Mouse (Mus musculus): Measurements from ENCODE around the gene Dock9.

Dock9 gene

GRCm38 (mm10) chr14:121527201-121527600 lies 270.4 kb downstream of the Dock9 start:
- DNase-seq (ENCODE audit: low spot score in 2 of 2), result no peak

- no peak for DNase-seq (ENCODE audit: low spot score in 2 of 2)
Measured at GRCm38 (mm10) chr14:121521709-121522108, 275.9 kb downstream of the Dock9 start.

DNA sequence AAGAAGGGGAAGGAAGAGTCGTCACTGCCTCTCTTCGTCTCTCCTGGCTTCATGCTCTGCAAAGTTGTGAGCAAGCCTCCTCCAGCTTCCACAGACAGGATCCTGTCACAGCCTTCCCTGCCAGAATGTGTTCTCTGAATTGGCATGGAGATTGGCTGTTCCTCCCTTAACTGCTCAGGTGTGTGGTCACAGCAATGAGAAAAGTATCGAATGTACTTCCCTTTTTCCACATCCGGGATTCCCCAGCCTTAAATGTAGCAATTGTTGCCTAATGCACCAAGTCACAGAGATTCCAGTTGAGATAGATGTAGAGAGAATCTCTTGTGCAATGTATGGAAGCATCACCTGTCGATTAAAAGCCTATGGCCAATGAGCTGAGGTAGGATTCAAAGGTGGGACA lies 280.8 kb downstream of the Dock9 start:
- no peak for DNase-seq (ENCODE audit: low spot score in 2 of 2)

DNA sequence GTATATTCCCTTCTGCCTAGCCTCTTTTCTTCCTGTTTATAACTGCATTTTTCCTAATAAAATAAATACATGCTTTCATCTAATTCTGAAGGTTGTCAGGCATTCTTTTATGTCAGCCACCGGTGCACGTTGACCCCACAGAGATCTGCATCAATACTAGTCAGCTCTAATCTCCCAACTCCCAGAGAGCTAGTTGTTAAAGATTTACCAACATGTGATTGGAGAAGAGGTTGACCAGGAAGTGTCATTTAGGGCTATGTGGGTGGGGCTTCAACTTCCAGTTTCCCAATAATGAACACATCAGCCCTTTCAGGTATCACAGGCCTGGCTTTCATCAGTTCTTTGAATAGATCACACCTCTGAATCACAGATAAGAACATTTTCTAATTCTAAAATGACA lies 288.7 kb downstream of the Dock9 start:
- DNase-seq (ENCODE audit: low spot score in 2 of 2), result no peak

- DNase-seq (ENCODE audit: low spot score in 2 of 2), result no peak
Measured at GRCm38 (mm10) chr14:121506336-121506735, 291.3 kb downstream of the Dock9 start.

- no peak for DNase-seq (ENCODE audit: low spot score in 2 of 2)
Measured at GRCm38 (mm10) chr14:121505485-121505860, 292.2 kb downstream of the Dock9 start.

- no peak for DNase-seq (ENCODE audit: low spot score in 2 of 2)
Measured at GRCm38 (mm10) chr14:121504781-121505484, 292.7 kb downstream of the Dock9 start, which contains the start of gene Slc15a1. Gene Slc15a1, minus strand, starts transcription at chr14:121505252.

DNA sequence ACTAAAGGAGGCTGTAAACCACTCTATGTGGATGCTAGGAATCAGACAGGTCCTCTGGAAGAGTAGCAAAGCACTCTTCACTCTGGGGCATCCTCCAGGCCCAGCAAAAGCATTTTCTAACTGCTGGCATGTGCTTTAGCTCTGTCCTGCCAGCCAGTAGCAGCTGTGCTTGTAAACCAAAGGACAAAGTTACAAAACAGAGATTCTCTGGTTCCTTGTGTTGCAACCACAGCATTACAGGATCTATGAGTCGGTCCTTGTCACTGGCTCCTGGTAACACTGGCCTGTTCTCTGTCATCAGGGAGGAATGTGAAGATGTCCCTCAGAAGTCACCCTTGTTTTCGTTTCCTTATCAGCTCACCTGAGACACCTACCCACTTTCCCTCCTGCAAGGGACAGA lies 297.1 kb downstream of the Dock9 start:
- DNase-seq (ENCODE audit: low spot score in 2 of 2), result no peak

GRCm38 (mm10) chr14:121499769-121500168 lies 297.9 kb downstream of the Dock9 start:
- DNase-seq (ENCODE audit: low spot score in 2 of 2), result no peak

- no peak for DNase-seq (ENCODE audit: low spot score in 2 of 2)
Measured at GRCm38 (mm10) chr14:121497800-121498199, 299.8 kb downstream of the Dock9 start.

DNA sequence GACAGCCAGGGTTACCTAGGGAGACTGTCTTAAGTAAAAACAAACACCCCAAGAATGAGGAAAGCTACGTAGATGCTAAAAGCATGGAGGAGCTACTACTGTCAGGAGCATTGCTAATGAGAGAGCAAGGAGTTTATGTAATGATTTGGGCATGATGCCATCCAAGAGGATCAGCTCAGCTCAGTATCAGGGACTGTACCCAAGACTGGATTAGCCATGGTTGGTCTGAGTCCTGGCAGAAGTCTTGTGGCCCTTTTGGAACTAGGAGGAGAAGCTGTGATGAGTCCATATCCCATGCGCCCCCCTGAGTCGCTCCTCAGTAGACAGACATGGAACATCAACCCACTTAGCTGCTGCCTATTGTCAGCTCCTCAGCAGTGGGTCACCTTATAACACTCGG lies 301.9 kb downstream of the Dock9 start:
- DNase-seq (ENCODE audit: low spot score in 2 of 2), result no peak

DNA sequence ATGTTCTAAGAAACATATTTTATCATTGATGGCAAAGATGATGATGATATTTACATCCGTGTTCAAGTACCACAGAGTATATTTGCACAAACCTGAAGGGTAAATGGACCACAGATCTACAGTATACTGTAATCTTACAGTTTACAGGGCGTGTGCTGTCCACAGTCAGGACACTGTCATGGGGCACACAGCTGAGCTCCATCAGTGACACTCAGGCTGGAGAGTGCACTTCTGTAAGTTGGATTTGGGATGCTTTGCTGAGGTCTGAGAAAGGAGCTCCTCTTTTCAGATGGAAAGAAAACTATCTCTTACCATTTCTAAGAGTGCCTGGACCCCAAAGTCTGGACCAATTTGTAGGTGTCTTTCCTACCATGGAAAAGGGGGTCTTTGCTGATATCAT lies 302.5 kb downstream of the Dock9 start:
- DNase-seq (ENCODE audit: low spot score in 2 of 2), result no peak

DNA sequence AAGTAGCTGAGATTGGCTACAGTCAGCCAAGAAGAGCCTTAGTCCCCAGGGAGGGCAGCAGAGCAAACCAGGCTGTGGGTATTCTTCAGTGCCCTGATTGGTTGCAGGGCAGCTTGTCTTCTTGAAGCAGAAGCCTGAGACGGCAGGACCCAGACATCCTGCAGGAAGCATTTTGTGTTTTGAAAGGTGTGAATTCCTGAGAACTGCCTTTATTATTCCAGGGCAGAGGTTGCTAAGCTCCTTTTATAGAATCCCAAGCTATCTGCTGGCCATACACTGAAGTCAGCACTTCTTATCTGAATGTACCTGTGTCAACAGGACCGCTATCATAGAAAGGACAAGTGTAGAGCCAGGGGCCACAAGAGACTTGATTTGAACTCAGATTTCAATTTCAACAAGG lies 303.4 kb downstream of the Dock9 start:
- DNase-seq (ENCODE audit: low spot score in 2 of 2), result no peak

- no peak for DNase-seq (ENCODE audit: low spot score in 2 of 2)
Measured at GRCm38 (mm10) chr14:121493712-121494111, 303.9 kb downstream of the Dock9 start.

DNA sequence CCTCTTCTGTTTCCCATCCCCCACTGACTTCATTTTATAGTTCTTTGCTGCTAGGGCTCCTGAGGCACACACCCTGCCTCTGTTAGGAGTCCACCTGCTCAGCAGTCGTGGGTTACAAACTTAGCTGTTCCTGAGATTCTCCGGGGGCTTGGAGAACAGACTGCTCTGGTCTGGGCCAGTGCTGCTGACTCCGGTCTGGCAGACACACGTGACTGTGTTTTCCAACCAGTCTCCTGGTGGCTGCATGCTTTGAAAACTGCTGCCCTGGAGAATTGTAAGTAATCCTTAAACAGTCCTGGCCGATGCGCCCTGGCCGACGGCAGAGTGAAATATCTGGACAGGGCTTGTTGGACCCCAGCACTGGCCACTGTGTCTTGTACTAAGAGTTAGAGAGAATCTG lies 305.3 kb downstream of the Dock9 start:
- no peak for DNase-seq (ENCODE audit: low spot score in 2 of 2)

Measured in right cerebral cortex, postnatal 10 days (tissue).